Comparison of ENCODE assay signal across 1 mouse cellular context in genomic region chr11:94405348-94405747, GRCm38 (mm10).
TF ChIP-seq lines count a peak whose summit lies in the region.

No protein-coding gene starts in this region.

TF ChIP-seq in CH12.LX, 34 proteins besides CTCF, POLR2A, EP300 and RAD21 (continued from another document):
- no peak for TF ChIP-seq PAX5 (IDR thresholded peaks at IDR 0.05; ENCODE audit: low read length)
- peak; percentile 63 for TF ChIP-seq TCF12 (IDR thresholded peaks at IDR 0.05; ENCODE audit: low read depth, low read length)
- no peak; the same call in 1 of the 2 replicates for TF ChIP-seq UBTF (IDR thresholded peaks at IDR 0.05; ENCODE audit: low read depth, low read length)
- TF ChIP-seq USF1 (IDR thresholded peaks at IDR 0.05; ENCODE audit: low read depth, low read length) = no peak
- no peak; the same call in 1 of the 2 replicates for TF ChIP-seq ZKSCAN1 (IDR thresholded peaks at IDR 0.05; ENCODE audit: borderline replicate concordance, low read depth, low read length)
